Mouse (Mus musculus) CH12.LX (cell line): ENCODE measurements around the gene Cyp8b1. TPM values are rescaled to one million over a fixed set of nuclear protein-coding genes. Genes with fewer than 3 reads are reported as not detected.

Experiments
- DNase-seq: peaks from one replicate; pipeline ENCODE4 v3.0.0-alpha.2; 2013; ENCODE audit errors: extremely low read depth
- H3K27ac ChIP-seq: 2 replicates; pipeline ENCODE4 v1.5.1; 2012; ENCODE audit warnings: low read depth, mild to moderate bottlenecking, control low read depth, moderate library complexity; ENCODE audit not compliant: insufficient read depth
- H3K27me3 ChIP-seq: replicated peaks from 2 replicates; pipeline ENCODE3; 2012; ENCODE audit warnings: inconsistent platforms
- H3K36me3 ChIP-seq, 2 experiments: replicated peaks in 1 of 2; 2 replicates each; pipeline versions ENCODE3 to v1.6.1; 2012; ENCODE audit warnings: inconsistent platforms in 1 of 2, low read length in 1 of 2, mild to moderate bottlenecking in 1 of 2, mixed read lengths in 1 of 2, moderate library complexity in 1 of 2; ENCODE audit not compliant: control insufficient read depth in 1 of 2, insufficient read depth in 1 of 2
- H3K4me1 ChIP-seq, 2 experiments: 2 replicates each; pipeline ENCODE4 v1.6.1; 2012; ENCODE audit warnings: inconsistent platforms in 1 of 2, moderate library complexity in 1 of 2; ENCODE audit not compliant: insufficient read depth in 2 of 2, control insufficient read depth in 1 of 2
- H3K4me2 ChIP-seq: 2 replicates; pipeline ENCODE4 v1.6.1; 2012; ENCODE audit warnings: low read depth, mild to moderate bottlenecking, control low read depth; ENCODE audit not compliant: poor library complexity, insufficient read depth, severe bottlenecking
- H3K4me3 ChIP-seq, 3 experiments: fragments of 150-350 bp in 1 of 3; sonication (generic) in 1 of 3; replicated peaks in 1 of 3; 2 replicates each; pipeline versions ENCODE3 to v1.5.1; 2011 to 2012; ENCODE audit warnings: low read depth in 2 of 3, low read length in 2 of 3, mild to moderate bottlenecking in 2 of 3, moderate library complexity in 2 of 3, control low read depth in 1 of 3, improper control_type of control experiment in 1 of 3, inconsistent platforms in 1 of 3, mixed read lengths in 1 of 3; ENCODE audit not compliant: poor library complexity in 1 of 3
- H3K79me2 ChIP-seq: replicated peaks from 2 replicates; pipeline ENCODE4 v1.6.1; 2012; ENCODE audit warnings: mild to moderate bottlenecking, moderate library complexity; ENCODE audit not compliant: control insufficient read depth, poor library complexity, insufficient read depth, severe bottlenecking; ENCODE audit errors: extremely low read depth
- H3K9ac ChIP-seq: 2 replicates; pipeline ENCODE4 v1.6.1; 2012; ENCODE audit warnings: low read depth, mild to moderate bottlenecking, control low read depth, moderate library complexity; ENCODE audit not compliant: insufficient read depth
- H3K9me3 ChIP-seq: replicated peaks from 2 replicates; pipeline ENCODE3; 2012; ENCODE audit warnings: low read length, inconsistent platforms, mixed read lengths
- BHLHE40 ChIP-seq: IDR thresholded peaks from 2 replicates; pipeline ENCODE4 v1.6.1; 2011; ENCODE audit warnings: mild to moderate bottlenecking, low read depth, low read length, improper control_type of control experiment
- CHD1 ChIP-seq: IDR thresholded peaks from 2 replicates; pipeline ENCODE4 v1.6.1; 2012; ENCODE audit warnings: low read depth, low read length, improper control_type of control experiment, inconsistent platforms
- CHD2 ChIP-seq: IDR thresholded peaks from 2 replicates; pipeline ENCODE4 v1.6.1; 2011; ENCODE audit warnings: low read length, improper control_type of control experiment
- E2F4 ChIP-seq: IDR thresholded peaks from 2 replicates; pipeline ENCODE4 v1.6.1; 2011; ENCODE audit warnings: low read depth, low read length, improper control_type of control experiment; ENCODE audit not compliant: insufficient replicate concordance
- EP300 ChIP-seq: IDR thresholded peaks from 2 replicates; pipeline ENCODE4 v1.6.1; 2011; ENCODE audit warnings: low read length, improper control_type of control experiment
- ETS1 ChIP-seq: conservative IDR thresholded peaks from 2 replicates; pipeline ENCODE4 v1.6.1; 2012; ENCODE audit warnings: low read depth, mild to moderate bottlenecking, inconsistent platforms, low read length, improper control_type of control experiment, moderate library complexity
- IRF4 ChIP-seq: IDR thresholded peaks from 2 replicates; pipeline ENCODE4 v1.6.1; 2014; ENCODE audit warnings: low read depth, mild to moderate bottlenecking, inconsistent platforms, low read length, improper control_type of control experiment
- KAT2A ChIP-seq: IDR thresholded peaks from 2 replicates; pipeline ENCODE4 v1.6.1; 2012; ENCODE audit warnings: low read length, improper control_type of control experiment, inconsistent platforms; ENCODE audit not compliant: insufficient replicate concordance
- MAX ChIP-seq: IDR thresholded peaks from 2 replicates; pipeline ENCODE4 v1.6.1; 2011; ENCODE audit warnings: low read length, improper control_type of control experiment
- MAZ ChIP-seq: IDR thresholded peaks from 2 replicates; pipeline ENCODE4 v1.6.1; 2012; ENCODE audit warnings: low read depth, mild to moderate bottlenecking, inconsistent platforms, low read length, improper control_type of control experiment, moderate library complexity
- MEF2A ChIP-seq: IDR thresholded peaks from 2 replicates; pipeline ENCODE4 v1.6.1; 2014; ENCODE audit warnings: low read depth, mild to moderate bottlenecking, inconsistent platforms, low read length, improper control_type of control experiment, borderline replicate concordance
- MXI1 ChIP-seq: IDR thresholded peaks from 2 replicates; pipeline ENCODE4 v1.6.1; 2011; ENCODE audit warnings: mild to moderate bottlenecking, low read depth, low read length, improper control_type of control experiment
- MYC ChIP-seq: IDR thresholded peaks from 2 replicates; pipeline ENCODE4 v1.6.1; 2011; ENCODE audit warnings: low read depth, mild to moderate bottlenecking, improper control_type of control experiment, low read length
- RAD21 ChIP-seq: IDR thresholded peaks from 2 replicates; pipeline ENCODE4 v1.6.1; 2011; ENCODE audit warnings: low read depth, mild to moderate bottlenecking, low read length, improper control_type of control experiment, moderate library complexity
- SMC3 ChIP-seq: IDR thresholded peaks from 2 replicates; pipeline ENCODE4 v1.6.1; 2011; ENCODE audit warnings: low read depth, low read length, improper control_type of control experiment
- TBP ChIP-seq: conservative IDR thresholded peaks from 2 replicates; pipeline ENCODE4 v1.6.1; 2011; ENCODE audit warnings: low read depth, low read length, improper control_type of control experiment
- TCF12 ChIP-seq: IDR thresholded peaks from 2 replicates; pipeline ENCODE4 v1.6.1; 2014; ENCODE audit warnings: low read depth, mild to moderate bottlenecking, inconsistent platforms, low read length, improper control_type of control experiment
- USF2 ChIP-seq: conservative IDR thresholded peaks from 2 replicates; pipeline ENCODE4 v1.6.1; 2011; ENCODE audit warnings: low read depth, low read length, improper control_type of control experiment
- ZC3H11A ChIP-seq: IDR thresholded peaks from 2 replicates; pipeline ENCODE4 v1.6.1; 2012; ENCODE audit warnings: low read depth, mild to moderate bottlenecking, inconsistent platforms, low read length, improper control_type of control experiment
- ZMIZ1 ChIP-seq: IDR thresholded peaks from 2 replicates; pipeline ENCODE4 v1.6.1; 2012; ENCODE audit warnings: low read depth, mild to moderate bottlenecking, inconsistent platforms, low read length, improper control_type of control experiment
- ZNF384 ChIP-seq: IDR thresholded peaks from 2 replicates; pipeline ENCODE4 v1.6.1; 2012; ENCODE audit warnings: low read depth, low read length, improper control_type of control experiment, inconsistent platforms
- dilution Hi-C: fragments of 300-500 bp; cut with MboI; formaldehyde crosslinking; loops from 2 replicates; pipeline ENCODE4 v1.14.3; 2020; ENCODE audit warnings: low sequenced_read_pairs; ENCODE audit not compliant: extremely low pct_unique_long_range_greater_than_20kb, extremely low pct_ligation_motif_present
- in situ Hi-C: fragments of 300-500 bp; cut with MboI; formaldehyde crosslinking; loops from 3 replicates; pipeline ENCODE4 v1.14.3; 2019; ENCODE audit warnings: low sequenced_read_pairs, low pct_ligation_motif_present, low pct_unique_long_range_greater_than_20kb, mixed read lengths
- polyA plus RNA-seq: library from polyadenylated mRNA; unstranded; fragments of >175 nt; gene quantifications from 2 replicates; pipeline ENCODE4 v1.2.1, GENCODE M21; 2012; ENCODE audit warnings: low read depth; ENCODE audit not compliant: insufficient read length
- total RNA-seq, 2 experiments: library from RNA; depleted of rRNA; stranded (reverse); fragments of 300-350 nt in 1 of 2; fragments of >200 nt in 1 of 2; gene quantifications; 2 replicates each; pipeline ENCODE4 v1.2.3; 2012 to 2014

The Cyp8b1 gene
- total and polyA plus RNA-seq, 3 experiments, result 0.27 TPM; not detected in 2

- peaks cover 56 to 86% of the 10 kb centered on the region in 2 experiments for H3K4me1 ChIP-seq
- in situ Hi-C loops, result no loop called here
- dilution Hi-C loops, result no loop called here
- no peaks in the 10 kb centered on the region for H3K79me2 ChIP-seq
- no peaks in the 10 kb centered on the region for H3K27me3 ChIP-seq
- no peak within 1 kb of the TSS for H3K9ac ChIP-seq
- H3K4me3 ChIP-seq, result peak within 1 kb of the TSS in 1 of 3 experiments; percentile 41
- peak within 1 kb of the TSS; percentile 19; the same call in 1 of the 2 replicates for H3K27ac ChIP-seq
- H3K4me2 ChIP-seq, result no peak within 1 kb of the TSS; the same call in 1 of the 2 replicates
- no peaks in the 10 kb centered on the region for H3K9me3 ChIP-seq
- TF ChIP-seq E2F4 (no peak), SMC3 (no peak), MEF2A (no peak), CHD1 (no peak), ZMIZ1 (no peak), RAD21 (no peak)
- DNase-seq, result no peak
- peaks cover 0 to 13% of the 10 kb centered on the region in 2 experiments for H3K36me3 ChIP-seq
These were observed 17.9 kb downstream of the Cyp8b1 start, which contains the start of gene Ackr2 for GRCm38 (mm10) chr9:121898245-121898644. Gene Ackr2, plus strand, starts transcription at chr9:121898355.

- Histone ChIP-seq H3K27ac (peak overlapping the region; percentile 19; the same call in 1 of the 2 replicates), H3K4me1 (peaks cover 45 to 77% of the 10 kb centered on the region in 2 experiments), H3K4me3 (no peak overlapping the region), H3K9me3 (no peaks in the 10 kb centered on the region), H3K9ac (no peak overlapping the region), H3K36me3 (peaks cover 0 to 14% of the 10 kb centered on the region in 2 experiments), H3K27me3 (no peaks in the 10 kb centered on the region), H3K79me2 (no peaks in the 10 kb centered on the region), H3K4me2 (peak overlapping the region; percentile 52; the same call in 1 of the 2 replicates)
- DNase-seq, result peak; percentile 91
- in situ Hi-C loops (no loop called here), dilution Hi-C loops (no loop called here)
- TF ChIP-seq E2F4 (no peak), ZNF384 (no peak), EP300 (peak; percentile 55), ETS1 (peak; percentile 68), CHD1 (0 out of 2 replicates have a peak, but pooled peaks have one; percentile 55), KAT2A (peak; percentile 62; the same call in 1 of the 2 replicates), MEF2A (peak; percentile 77), TCF12 (peak; percentile 63; the same call in 1 of the 2 replicates), TBP (peak; percentile 65; the same call in 1 of the 2 replicates), BHLHE40 (peak; percentile 52), MXI1 (0 out of 2 replicates have a peak, but pooled peaks have one; percentile 38), MAZ (peak; percentile 68; the same call in 1 of the 2 replicates), CHD2 (0 out of 2 replicates have a peak, but pooled peaks have one; percentile 14), USF2 (no peak), MYC (no peak), MAX (no peak), IRF4 (peak; percentile 55; the same call in 1 of the 2 replicates), ZC3H11A (no peak)
These were observed 19.3 kb downstream of the Cyp8b1 start for GRCm38 (mm10) chr9:121896820-121897219.
